Mouse (Mus musculus): ENCODE data around the gene Pdia2. TPM values are rescaled to one million over a fixed set of nuclear protein-coding genes. Genes with fewer than 3 reads are reported as not detected.

Pdia2 gene
- polyA plus RNA-seq (2021; fragmentation: Nextera tagmentation): not detected in 2 replicates
- long read RNA-seq, experiment 1: 0 reads
- long read RNA-seq, experiment 2: 0 reads

DNA sequence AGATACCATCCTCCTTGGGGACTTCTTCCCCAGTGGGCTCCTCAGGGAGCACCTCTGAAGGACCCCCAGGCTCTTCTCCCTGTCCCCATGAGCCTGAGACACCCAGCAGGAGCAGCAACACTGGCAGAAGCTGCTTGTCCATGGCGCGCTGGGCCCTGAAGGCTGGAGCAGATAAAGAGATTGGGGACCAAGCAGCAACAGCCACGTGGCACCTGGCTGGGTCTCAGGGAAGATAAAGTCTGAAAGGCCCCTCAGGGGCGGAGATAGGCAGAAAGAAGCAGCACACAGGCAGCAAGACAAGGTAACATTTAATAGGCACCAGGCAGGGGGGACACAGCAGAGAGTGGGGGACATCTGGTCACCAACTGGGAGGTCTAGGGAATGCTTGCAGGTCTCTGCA, at the start of gene Pdia2:
Gene Pdia2, minus strand, starts transcription at position 196 of the 400 bp plus-strand sequence.

DNA sequence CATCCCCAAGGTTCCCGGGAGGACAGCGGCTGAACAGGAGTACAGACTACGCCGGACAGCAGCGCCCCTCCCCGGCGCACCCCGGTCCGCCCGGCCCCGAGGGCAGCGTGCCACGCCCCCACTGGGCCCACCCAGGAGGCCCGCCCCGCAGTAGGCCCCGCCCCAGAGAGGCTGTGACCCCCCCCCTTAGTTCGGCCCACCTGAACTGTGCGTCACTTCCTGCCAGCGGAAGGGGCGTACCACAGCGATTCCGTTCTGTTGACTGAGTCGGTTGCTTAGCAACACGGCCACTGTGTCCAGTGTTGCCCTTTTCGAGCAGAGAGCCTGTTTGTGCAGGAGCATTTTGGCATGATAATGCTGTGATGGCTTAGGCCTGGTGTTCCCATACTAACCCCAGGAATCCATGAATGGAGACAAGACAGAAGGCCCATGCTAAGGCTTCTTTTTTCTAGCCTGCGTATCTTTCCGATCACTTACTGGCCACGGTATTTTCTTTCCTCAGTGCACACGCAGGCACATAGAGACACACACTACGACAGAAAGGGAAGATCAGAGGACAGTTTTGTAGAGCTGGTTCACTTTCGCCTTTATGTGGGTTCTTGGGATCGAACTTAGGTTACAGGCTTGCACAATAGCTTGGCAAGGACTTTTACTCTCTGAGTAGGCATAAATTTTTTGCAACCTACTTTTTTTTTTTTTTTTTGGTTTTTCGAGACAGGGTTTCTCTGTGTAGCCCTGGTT, 45.4 kb upstream of the Pdia2 start, which contains the start of gene Fam234a:
Gene Fam234a, minus strand, starts transcription at position 142 of the 741 bp plus-strand sequence.

DNA sequence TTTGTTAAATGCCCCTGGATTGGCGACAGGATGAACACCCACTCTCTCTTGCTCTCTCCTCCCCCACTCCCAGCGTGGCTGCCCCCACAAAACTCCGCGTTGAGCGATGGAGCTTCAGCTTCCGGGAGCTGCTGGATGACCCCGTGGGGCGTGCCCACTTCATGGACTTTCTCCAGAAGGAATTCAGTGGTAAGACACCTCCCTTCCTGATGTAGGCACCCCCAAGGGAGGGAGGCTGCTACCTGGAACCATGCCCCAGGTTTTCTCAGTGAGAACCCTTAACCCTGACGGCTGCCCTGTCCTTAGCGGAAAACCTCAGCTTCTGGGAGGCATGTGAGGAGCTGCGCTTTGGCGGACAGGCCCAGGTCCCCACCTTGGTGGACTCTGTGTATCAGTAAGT, 8.8 kb upstream of the Pdia2 start, which contains the start of gene Arhgdig:
Gene Arhgdig, minus strand, starts transcription at position 101 of the 400 bp plus-strand sequence.

DNA sequence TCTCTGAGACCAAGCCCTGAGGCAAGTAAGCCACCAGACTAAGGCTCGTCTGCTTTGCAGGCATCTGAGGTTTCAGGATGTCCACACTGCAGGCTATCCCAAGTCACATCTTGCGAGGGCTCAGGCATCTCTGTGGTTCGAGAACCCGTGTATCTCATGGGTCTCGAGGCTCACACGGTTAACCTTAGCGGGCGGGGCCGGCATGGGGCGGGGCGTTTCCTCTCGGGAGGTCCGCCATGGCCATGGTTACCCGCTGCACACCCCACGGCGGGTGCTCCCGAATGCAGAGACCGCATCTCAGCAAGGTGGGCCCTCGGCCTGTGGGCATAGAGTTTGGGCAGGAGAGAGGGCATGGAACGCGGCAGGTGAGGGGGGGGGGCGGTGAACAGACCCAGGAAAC, 3.9 kb upstream of the Pdia2 start, which contains the start of gene Rgs11:
Gene Rgs11, plus strand, starts transcription at position 215 of the 400 bp plus-strand sequence.

Other genes starting within 250 kb of the Pdia2 start
- 0.54 and 1.1 TPM in 2 replicates for gene A930017K11Rik, start 246.5 kb downstream of the Pdia2 start, polyA plus RNA-seq (2021; fragmentation: Nextera tagmentation)
- gene Capn15, start 213.3 kb downstream of the Pdia2 start, polyA plus RNA-seq (2021; fragmentation: Nextera tagmentation): 9.0 and 12.3 TPM in 2 replicates
- gene Rab11fip3, start 129.5 kb downstream of the Pdia2 start, polyA plus RNA-seq (2021; fragmentation: Nextera tagmentation): 5.9 and 6.4 TPM in 2 replicates
- 31.0 and 38.4 TPM in 2 replicates for gene Decr2, start 108.8 kb downstream of the Pdia2 start, polyA plus RNA-seq (2021; fragmentation: Nextera tagmentation)
- 5.3 and 5.8 TPM in 2 replicates for gene Nme4, start 103.5 kb downstream of the Pdia2 start, polyA plus RNA-seq (2021; fragmentation: Nextera tagmentation)
- gene Tmem8, start 85.8 kb downstream of the Pdia2 start, polyA plus RNA-seq (2021; fragmentation: Nextera tagmentation): 1.9 and 2.1 TPM in 2 replicates
- gene Mrpl28, start 75.6 kb downstream of the Pdia2 start, polyA plus RNA-seq (2021; fragmentation: Nextera tagmentation): 173 and 179 TPM in 2 replicates
- gene Axin1, start 60.4 kb downstream of the Pdia2 start, polyA plus RNA-seq (2021; fragmentation: Nextera tagmentation): 3.1 and 4.0 TPM in 2 replicates
- 1.9 and 2.2 TPM in 2 replicates for gene Rgs11, start 3.9 kb upstream of the Pdia2 start, polyA plus RNA-seq (2021; fragmentation: Nextera tagmentation)
- 102 and 119 TPM in 2 replicates for gene Arhgdig, start 8.7 kb upstream of the Pdia2 start, polyA plus RNA-seq (2021; fragmentation: Nextera tagmentation)
- 17.5 and 23.7 TPM in 2 replicates for gene Fam234a, start 45.2 kb upstream of the Pdia2 start, polyA plus RNA-seq (2021; fragmentation: Nextera tagmentation)
- 24.1 and 25.1 TPM in 2 replicates for gene Luc7l, start 53.8 kb upstream of the Pdia2 start, polyA plus RNA-seq (2021; fragmentation: Nextera tagmentation)
- 3.6 and 4.4 TPM in 2 replicates for gene Neurl1b, start 215.7 kb upstream of the Pdia2 start, polyA plus RNA-seq (2021; fragmentation: Nextera tagmentation)